Mouse (Mus musculus): Measurements from ENCODE around the gene Fhad1. TPM values are rescaled to one million over a fixed set of nuclear protein-coding genes. Genes with fewer than 3 reads are reported as not detected.

Fhad1 gene
- polyA plus RNA-seq, 1 experiment from 2014 or later: 1.3 TPM

DNA sequence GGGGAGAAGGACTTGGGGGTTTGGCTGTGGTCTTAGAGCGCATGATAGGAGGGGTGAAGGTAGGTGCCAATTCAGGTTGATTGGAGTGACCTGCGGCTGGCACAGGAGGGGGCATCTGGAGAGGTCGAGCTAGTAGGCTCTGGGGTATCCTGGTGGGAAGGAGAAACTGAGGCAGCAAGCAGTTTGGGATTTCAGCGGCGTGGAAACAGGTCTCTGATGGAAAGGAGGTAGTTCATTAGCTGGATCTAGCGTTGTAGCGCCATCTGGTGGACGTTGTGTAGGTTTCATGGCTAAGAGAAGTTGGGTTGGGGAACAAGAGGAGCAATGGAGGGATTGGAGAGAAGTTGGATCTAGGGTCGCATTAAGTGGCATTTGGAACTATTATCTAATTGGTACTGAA is 161.4 kb downstream of the Fhad1 start:
- Histone ChIP-seq H3K4me1 (ENCODE audit: control insufficient read depth, insufficient read depth, low read length) (no peaks in the 10 kb centered on the region), H3K27ac (ENCODE audit: low read depth, low read length) (no peak overlapping the region), H3K9me3 (replicated peaks; ENCODE audit: control insufficient read depth, low read length) (no peaks in the 10 kb centered on the region), H3K4me3 (ENCODE audit: low read depth, low read length) (no peak overlapping the region), H3K36me3 (ENCODE audit: control insufficient read depth, insufficient read depth, low read length) (no peaks in the 10 kb centered on the region), H3K4me2 (ENCODE audit: low read length) (no peak overlapping the region), H3K9ac (ENCODE audit: low read length) (no peak overlapping the region), H3K27me3 (replicated peaks; ENCODE audit: control insufficient read depth, insufficient read depth, low read length) (no peaks in the 10 kb centered on the region)
- DNase-seq (ENCODE audit: low spot score) (peak; percentile 77), ATAC-seq (no peak)
- WGBS: 74% methylated on average over 9 of the region's 9 CpGs

DNA sequence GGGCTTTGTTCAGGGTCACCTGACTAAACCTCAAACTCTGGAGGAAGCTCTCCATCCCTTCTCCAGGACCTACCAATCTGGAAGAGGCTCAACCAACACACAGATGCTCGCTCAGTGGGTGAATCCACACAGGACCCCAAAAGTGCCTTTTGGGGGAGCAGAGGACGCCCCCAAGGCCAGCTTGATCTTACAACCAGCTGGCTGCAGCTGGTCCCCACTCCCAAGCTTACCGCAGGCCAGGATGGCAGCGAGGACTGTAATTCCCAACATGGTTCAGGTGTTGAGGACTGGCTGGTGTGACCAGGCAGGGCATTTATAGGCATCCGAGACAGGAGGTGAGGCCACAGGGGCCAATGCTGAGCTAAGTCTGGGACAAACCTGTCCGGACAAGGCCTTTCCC is 168.9 kb downstream of the Fhad1 start, which contains the start of gene Ctrc:
TSS of gene Ctrc (minus strand) at position 361 of the 400 bp plus-strand sequence.
- no peak for ATAC-seq
- WGBS: 84% methylated on average over 6 of the region's 6 CpGs
- no peak within 1 kb of the TSS for H3K4me2 ChIP-seq (ENCODE audit: low read length)

More for the DNA sequence above, 168.9 kb downstream of the Fhad1 start, which contains the start of gene Ctrc:
- Histone ChIP-seq H3K9ac (ENCODE audit: low read length) (no peak within 1 kb of the TSS), H3K27me3 (replicated peaks; ENCODE audit: control insufficient read depth, insufficient read depth, low read length) (no peaks in the 10 kb centered on the region), H3K4me3 (ENCODE audit: low read depth, low read length) (no peak within 1 kb of the TSS), H3K9me3 (replicated peaks; ENCODE audit: control insufficient read depth, low read length) (no peaks in the 10 kb centered on the region), H3K36me3 (ENCODE audit: control insufficient read depth, insufficient read depth, low read length) (no peaks in the 10 kb centered on the region), H3K4me1 (ENCODE audit: control insufficient read depth, insufficient read depth, low read length) (no peaks in the 10 kb centered on the region), H3K27ac (ENCODE audit: low read depth, low read length) (no peak within 1 kb of the TSS)
- DNase-seq (ENCODE audit: low spot score): no peak

Other genes with a start within 250 kb of the Fhad1 start
- gene Dnajc16, start 224.2 kb downstream of the Fhad1 start, polyA plus RNA-seq (2014; fragmentation: Nextera tagmentation; extraction: Ambion mirVana): 3.6 and 4.6 TPM in 2 replicates
- 8.3 and 10.2 TPM in 2 replicates for gene Casp9, start 221.5 kb downstream of the Fhad1 start, polyA plus RNA-seq (2014; fragmentation: Nextera tagmentation; extraction: Ambion mirVana)
- not detected in 2 replicates for gene Cela2a, start 188.9 kb downstream of the Fhad1 start, polyA plus RNA-seq (2014; fragmentation: Nextera tagmentation; extraction: Ambion mirVana)
- gene Ctrc, start 168.7 kb downstream of the Fhad1 start, polyA plus RNA-seq (2014; fragmentation: Nextera tagmentation; extraction: Ambion mirVana): not detected in 2 replicates
- 44.0 and 49.3 TPM in 2 replicates for gene Efhd2, start 140.2 kb downstream of the Fhad1 start, polyA plus RNA-seq (2014; fragmentation: Nextera tagmentation; extraction: Ambion mirVana)
- gene Tmem51, start 69.2 kb upstream of the Fhad1 start, polyA plus RNA-seq (2014; fragmentation: Nextera tagmentation; extraction: Ambion mirVana): 6.2 and 6.5 TPM in 2 replicates
- 11.5 and 13.1 TPM in 2 replicates for gene Kazn, start 224.3 kb upstream of the Fhad1 start, polyA plus RNA-seq (2014; fragmentation: Nextera tagmentation; extraction: Ambion mirVana)